Mouse (Mus musculus): Measurements from ENCODE around the gene Dtl.

Gene Dtl

GRCm38 (mm10) chr1:191574871-191575457, 380 bp downstream of the Dtl start:
- DNase-seq, result peak in 1 of 2 experiments; percentile 44

GRCm38 (mm10) chr1:191573906-191574639, 1.3 kb downstream of the Dtl start:
- no peak for DNase-seq

DNA sequence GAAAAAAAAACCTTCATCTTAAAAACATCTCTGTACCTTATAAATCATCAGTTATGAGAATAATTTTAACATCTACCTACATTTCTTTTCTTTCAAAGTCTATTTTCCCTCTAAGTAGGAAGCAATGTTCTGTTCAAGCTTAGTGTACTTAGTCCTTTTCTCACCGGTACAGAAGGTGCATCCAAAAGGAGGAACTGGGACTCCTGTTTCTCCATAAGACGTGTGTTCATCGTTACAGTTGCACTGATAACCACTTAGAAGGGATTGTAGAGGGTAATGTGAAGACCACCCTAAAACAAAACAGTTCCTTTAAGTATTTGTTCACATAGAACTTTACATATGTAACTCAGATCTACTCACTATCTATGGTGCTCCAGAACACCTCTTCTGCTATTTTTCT, 4.9 kb downstream of the Dtl start:
- no peak for DNase-seq

DNA sequence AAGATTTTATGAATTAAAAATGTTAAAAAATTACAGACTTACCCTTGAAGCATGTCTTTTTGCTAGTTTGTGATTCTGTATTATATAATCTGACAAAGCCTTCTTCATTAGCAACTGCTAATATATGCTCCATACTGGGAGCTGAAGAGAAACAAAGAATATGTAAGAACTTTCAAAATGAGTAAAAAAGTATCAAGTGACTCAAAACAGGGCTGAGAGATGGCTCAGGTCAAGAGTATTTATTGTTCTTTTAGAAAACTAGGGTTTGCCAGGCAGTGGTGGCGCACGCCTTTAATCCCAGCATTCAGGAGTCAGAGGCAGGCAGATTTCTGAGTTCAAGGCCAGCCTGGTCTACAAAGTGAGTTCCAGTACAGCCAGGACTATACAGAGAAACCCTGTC, 5.7 kb downstream of the Dtl start:
- no peak for DNase-seq

DNA sequence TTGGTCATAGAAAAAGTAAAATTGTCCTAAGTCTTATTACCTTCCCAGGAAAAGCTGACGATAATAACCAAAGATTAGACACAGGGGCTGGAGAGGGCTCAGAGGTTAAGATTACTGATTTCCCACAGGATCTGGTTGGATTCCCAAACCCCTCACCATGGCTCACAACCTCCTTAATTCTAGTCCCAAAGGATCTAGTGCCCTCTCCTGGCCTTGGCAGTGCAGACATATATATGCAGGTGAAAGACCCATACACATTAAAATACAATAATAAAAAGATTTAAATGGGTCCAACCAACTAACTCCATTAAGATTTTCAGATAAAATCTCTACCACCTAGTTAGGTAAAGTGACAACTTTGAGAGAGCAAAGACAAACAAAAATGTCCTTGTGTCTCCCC, 7.5 kb downstream of the Dtl start:
- DNase-seq, result peak in 1 of 2 experiments; percentile 32

DNA sequence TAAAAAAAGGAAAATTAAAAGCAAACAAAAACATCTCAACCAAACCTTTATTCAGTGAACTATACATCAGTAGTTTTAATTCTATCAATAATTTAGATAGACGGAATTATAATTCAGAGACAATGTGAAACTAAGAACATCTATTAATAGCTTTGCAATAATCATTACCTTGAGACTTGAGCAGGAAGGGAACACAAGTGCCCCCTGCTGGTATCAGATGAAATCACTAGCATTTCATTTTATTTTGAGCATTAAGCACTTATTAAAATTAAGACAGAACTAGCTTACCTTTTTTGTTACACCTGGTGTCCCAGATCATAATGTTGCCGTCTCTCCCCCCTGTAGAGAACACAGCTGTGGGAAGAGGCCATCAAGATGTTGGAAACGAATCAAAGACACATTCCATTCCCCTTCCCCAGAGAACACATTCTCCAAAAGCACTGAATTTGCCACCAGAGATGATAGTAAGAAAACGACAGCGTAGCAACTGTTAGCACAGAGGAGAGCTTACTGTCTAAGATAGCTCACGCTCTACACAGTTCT, 12.4 kb downstream of the Dtl start:
- peak; percentile 22 to 57 for DNase-seq

GRCm38 (mm10) chr1:191559779-191560178, 15.6 kb downstream of the Dtl start:
- no peak for DNase-seq

DNA sequence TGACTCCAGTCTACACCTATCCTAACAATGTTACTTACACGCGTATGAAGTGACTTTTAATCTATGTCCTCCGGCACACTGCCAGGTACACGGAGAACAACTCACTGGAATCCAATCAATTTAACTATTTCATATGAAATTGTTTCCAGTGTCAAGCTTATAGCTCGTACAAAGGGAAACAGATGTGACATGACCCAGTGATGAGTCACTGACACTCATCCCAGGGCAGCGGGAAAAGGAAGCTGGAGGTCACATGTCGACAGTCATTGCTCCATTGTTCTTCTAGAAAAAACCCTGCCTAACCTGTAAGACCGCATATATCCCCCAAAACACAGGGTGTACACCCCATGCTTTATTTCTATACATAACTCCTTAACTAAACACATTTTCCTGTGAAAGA, 18.2 kb downstream of the Dtl start:
- no peak for DNase-seq

GRCm38 (mm10) chr1:191550786-191551185, 24.6 kb downstream of the Dtl start:
- DNase-seq, result no peak

- DNase-seq, result no peak
Observed at GRCm38 (mm10) chr1:191543747-191544146, 31.6 kb downstream of the Dtl start.

GRCm38 (mm10) chr1:191541619-191542018, 33.7 kb downstream of the Dtl start:
- no peak for DNase-seq

DNA sequence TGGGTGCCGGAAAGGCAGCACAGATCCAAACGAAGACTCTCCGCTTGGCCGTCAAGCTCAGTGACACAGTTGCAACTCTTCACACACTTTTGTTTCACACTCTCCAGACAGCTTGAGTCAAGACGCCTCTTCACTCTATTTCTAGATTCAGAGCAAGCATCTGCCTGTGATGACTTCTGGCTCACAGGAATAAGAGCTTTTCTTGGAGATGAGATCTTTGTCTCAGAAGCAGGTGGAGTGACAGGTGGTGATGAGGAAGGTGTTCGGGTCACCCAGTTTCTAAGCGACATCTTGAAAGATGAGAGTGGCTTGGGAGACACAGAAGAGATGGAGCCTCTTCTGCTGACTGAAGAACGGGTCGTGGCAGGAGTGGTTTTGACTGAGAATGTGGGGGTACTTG, 34.3 kb downstream of the Dtl start:
- DNase-seq, result no peak

DNA sequence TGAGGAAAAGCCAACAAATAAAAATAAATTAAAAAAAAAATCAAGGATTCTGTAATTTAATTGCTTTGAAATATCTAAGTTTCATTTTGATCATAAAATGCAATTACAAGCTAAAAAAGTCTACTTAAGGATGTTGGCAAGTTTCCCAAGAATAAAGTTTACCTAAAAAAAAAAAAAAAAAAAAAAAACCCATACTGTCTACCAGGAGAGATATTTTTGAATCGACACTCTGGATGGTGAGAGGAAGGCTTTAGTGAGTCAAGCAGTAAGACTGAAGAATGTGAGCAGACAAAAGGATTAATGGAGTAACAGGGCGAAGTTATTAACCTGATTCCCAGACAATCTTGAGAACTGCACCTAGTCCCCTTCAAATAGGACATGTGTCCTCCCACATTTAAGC, 35.0 kb downstream of the Dtl start:
- no peak for DNase-seq

GRCm38 (mm10) chr1:191534896-191535295, 40.4 kb downstream of the Dtl start:
- DNase-seq, result no peak

- DNase-seq, result no peak
Observed at GRCm38 (mm10) chr1:191531023-191531422, 44.3 kb downstream of the Dtl start.

DNA sequence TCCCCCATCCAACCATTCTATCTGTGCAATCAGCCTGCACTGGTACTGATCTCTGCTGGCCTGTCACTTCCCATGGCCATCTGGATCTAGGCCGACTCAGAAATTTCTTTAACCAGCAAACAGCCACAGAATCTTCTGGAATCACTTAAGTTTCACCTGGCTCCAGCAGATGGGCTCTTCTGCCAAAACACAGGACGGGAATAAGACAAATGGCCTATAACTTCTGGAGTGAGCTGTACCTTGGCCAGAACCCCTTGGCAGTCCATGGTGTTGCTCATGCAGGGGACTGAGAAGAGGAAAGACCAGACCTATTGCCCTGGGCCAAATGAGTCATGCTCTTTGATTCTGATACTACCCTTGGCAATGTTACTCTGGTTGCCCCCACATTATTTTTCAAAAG, 45.9 kb downstream of the Dtl start:
- DNase-seq, result peak in 1 of 2 experiments; percentile 17

- peak in 1 of 2 experiments; percentile 29 for DNase-seq
Observed at GRCm38 (mm10) chr1:191527921-191528612, 47.3 kb downstream of the Dtl start.

DNA sequence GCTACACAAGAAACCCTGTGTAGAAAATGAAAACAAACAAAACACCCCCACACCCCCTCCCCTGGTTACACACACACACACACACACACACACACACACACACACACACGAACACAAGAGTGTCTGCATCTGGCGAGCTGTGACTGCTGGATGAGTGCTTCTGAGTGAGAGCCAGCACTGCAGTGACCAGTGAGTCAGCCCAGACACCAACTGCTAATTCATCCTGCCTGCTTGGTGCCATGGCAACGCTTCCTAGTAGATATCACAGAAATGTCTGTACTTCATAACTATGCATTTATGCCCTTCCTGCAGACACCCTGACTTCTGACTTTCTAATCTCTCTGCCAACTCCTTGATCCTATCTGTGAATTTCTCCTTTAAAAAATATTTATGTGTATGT, 48.3 kb downstream of the Dtl start:
- no peak for DNase-seq

DNA sequence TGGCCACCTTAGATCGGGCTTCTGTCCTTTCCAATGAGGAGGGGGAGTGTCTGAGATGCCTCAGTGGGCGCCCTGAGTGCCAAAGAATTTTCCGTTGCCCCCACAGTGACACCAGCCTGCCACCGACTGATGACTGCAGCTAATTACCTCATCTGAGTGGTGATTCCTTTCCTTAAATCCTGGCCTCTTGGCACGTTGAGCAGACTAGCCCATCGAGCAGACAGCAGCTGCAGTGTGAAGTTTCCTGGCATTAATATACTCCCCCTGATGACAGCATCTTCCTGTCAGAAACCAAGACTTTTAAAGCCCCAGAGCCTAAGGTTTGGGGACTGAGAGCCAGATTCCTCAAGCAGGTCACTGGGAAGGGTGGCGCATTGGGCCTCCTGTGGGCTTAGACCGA, 53.9 kb downstream of the Dtl start:
- no peak for DNase-seq

DNA sequence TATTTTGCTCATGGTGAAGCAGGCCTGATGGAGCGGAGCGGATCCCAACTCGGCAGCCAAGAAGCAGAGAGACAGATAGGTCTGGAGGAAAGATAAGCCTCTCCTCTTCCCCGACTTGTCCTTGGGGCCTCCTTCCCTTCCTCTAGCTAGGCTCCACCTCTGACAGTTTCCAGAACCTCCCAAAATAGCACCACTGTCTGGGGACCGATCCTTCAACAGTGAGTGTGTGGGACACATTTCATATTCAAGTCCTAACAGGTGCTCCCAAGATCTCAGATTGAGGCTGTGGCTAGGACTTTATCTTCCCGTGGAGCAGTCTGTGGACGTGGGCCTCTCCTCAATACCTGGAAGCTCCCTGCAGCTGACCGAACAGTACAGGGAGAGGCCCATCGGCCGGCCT, 54.7 kb downstream of the Dtl start:
- DNase-seq, result no peak

- DNase-seq, result no peak
Observed at GRCm38 (mm10) chr1:191520194-191520593, 55.1 kb downstream of the Dtl start.

DNA sequence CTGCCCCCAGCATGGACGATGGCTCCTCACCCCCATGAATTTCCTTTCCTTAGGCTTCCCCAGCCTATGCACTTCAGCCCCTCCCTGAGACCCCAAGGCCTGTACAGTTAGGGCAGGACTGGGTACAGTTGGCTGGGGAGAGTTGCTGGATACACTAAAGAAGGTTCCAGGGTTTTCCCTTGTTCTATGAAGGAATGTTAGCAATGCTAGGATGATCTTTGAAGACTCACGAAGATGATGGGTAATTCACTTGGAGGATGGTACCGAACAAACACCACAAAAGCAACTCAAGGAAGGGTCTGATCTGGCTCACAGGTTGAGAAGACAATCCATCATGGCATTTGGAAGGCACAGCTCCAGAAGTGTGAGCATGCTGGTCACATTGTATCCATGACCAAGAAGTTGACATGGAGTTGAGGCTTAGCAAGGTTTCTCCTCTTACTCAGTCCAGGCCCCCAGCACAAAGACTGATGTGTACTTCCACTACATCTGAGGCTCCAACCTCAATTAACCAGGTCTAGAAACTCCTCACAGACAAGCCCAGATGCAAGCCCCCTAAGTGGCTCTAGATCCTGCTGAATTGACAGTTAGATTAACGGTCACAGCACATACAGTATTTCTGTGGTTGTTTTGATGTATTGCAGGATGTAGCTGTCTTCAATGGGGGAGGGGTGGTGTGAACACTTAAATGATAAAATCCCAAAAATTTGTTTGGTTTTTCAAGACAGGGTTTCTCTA, 55.8 kb downstream of the Dtl start:
- no peak for DNase-seq

GRCm38 (mm10) chr1:191518911-191519310, 56.4 kb downstream of the Dtl start:
- DNase-seq, result no peak
